Mouse (Mus musculus) cortical plate, adult 2 months (tissue): ENCODE data around the gene Capn5. TPM values are rescaled to one million over a fixed set of nuclear protein-coding genes. Genes with fewer than 3 reads are reported as not detected.

Experiments used
- H3K27ac ChIP-seq: fragments of 200-500 bp; 2 replicates; pipeline ENCODE4 v1.5.1; 2012; ENCODE audit warnings: low read length, control low read depth, inconsistent platforms; ENCODE audit not compliant: insufficient read depth
- H3K4me1 ChIP-seq: fragments of 200-500 bp; 2 replicates; pipeline ENCODE4 v1.6.1; 2011; ENCODE audit warnings: low read length; ENCODE audit not compliant: control insufficient read depth, insufficient read depth
- H3K4me3 ChIP-seq: fragments of 200-500 bp; 2 replicates; pipeline ENCODE4 v1.5.1; 2011; ENCODE audit warnings: mild to moderate bottlenecking, low read length, control low read depth; ENCODE audit not compliant: insufficient read depth
- CTCF ChIP-seq: fragments of 200-500 bp; IDR thresholded peaks from 2 replicates; pipeline ENCODE4 v1.5.1; 2011; ENCODE audit warnings: mild to moderate bottlenecking, control low read depth, low read length; ENCODE audit not compliant: insufficient read depth; ENCODE audit errors: extremely low read depth
- POLR2A ChIP-seq: fragments of 200-500 bp; IDR thresholded peaks from 2 replicates; pipeline ENCODE4 v1.6.1; 2011; ENCODE audit warnings: mild to moderate bottlenecking, low read length, control low read depth; ENCODE audit not compliant: insufficient read depth; ENCODE audit errors: extremely low read depth
- polyA plus RNA-seq: library from polyadenylated mRNA; depleted of rRNA; stranded (reverse); fragments of >200 nt; gene quantifications from 2 replicates; pipeline ENCODE4 v1.2.3, GENCODE M21; 2012

The Capn5 gene
- polyA plus RNA-seq, 1 experiment = 36.1 TPM

- Histone ChIP-seq H3K4me3 (no peak overlapping the region), H3K27ac (no peak overlapping the region), H3K4me1 (peaks cover 2% of the 10 kb centered on the region)
- no peak for TF ChIP-seq POLR2A
- no peak for TF ChIP-seq CTCF
These were observed 13.6 kb downstream of the Capn5 start for GRCm38 (mm10) chr7:98164382-98164998.

- peaks cover 2% of the 10 kb centered on the region for H3K4me1 ChIP-seq
- H3K4me3 ChIP-seq = no peak overlapping the region
- no peak overlapping the region for H3K27ac ChIP-seq
- TF ChIP-seq POLR2A (no peak), CTCF (no peak)
These were observed 14.4 kb downstream of the Capn5 start for GRCm38 (mm10) chr7:98163700-98164099.

GRCm38 (mm10) chr7:98162239-98162638 lies 15.8 kb downstream of the Capn5 start:
- no peak overlapping the region for H3K27ac ChIP-seq
- peaks cover 2% of the 10 kb centered on the region for H3K4me1 ChIP-seq
- no peak overlapping the region for H3K4me3 ChIP-seq
- no peak for TF ChIP-seq POLR2A
- TF ChIP-seq CTCF = no peak

GRCm38 (mm10) chr7:98160041-98160740 lies 17.9 kb downstream of the Capn5 start:
- no peak overlapping the region for H3K4me3 ChIP-seq
- H3K27ac ChIP-seq = no peak overlapping the region
- no peaks in the 10 kb centered on the region; the same call in 1 of the 2 replicates for H3K4me1 ChIP-seq
- TF ChIP-seq POLR2A = no peak
- no peak for TF ChIP-seq CTCF

GRCm38 (mm10) chr7:98158481-98158880 lies 19.6 kb downstream of the Capn5 start:
- H3K4me1 ChIP-seq = no peaks in the 10 kb centered on the region
- H3K27ac ChIP-seq = no peak overlapping the region
- H3K4me3 ChIP-seq = no peak overlapping the region
- no peak for TF ChIP-seq CTCF
- no peak for TF ChIP-seq POLR2A

- TF ChIP-seq POLR2A (no peak), CTCF (no peak)
- no peak overlapping the region for H3K4me3 ChIP-seq
- no peak overlapping the region for H3K27ac ChIP-seq
- no peaks in the 10 kb centered on the region for H3K4me1 ChIP-seq
These were observed 20.3 kb downstream of the Capn5 start for GRCm38 (mm10) chr7:98157636-98158332.

- Histone ChIP-seq H3K27ac (no peak overlapping the region), H3K4me1 (no peaks in the 10 kb centered on the region), H3K4me3 (no peak overlapping the region)
- TF ChIP-seq POLR2A = no peak
- TF ChIP-seq CTCF = no peak
These were observed 21.8 kb downstream of the Capn5 start for GRCm38 (mm10) chr7:98156280-98156665.

GRCm38 (mm10) chr7:98155546-98156279 lies 22.4 kb downstream of the Capn5 start:
- no peak for TF ChIP-seq POLR2A
- TF ChIP-seq CTCF = peak; percentile 94
- Histone ChIP-seq H3K27ac (no peak overlapping the region), H3K4me1 (no peaks in the 10 kb centered on the region), H3K4me3 (no peak overlapping the region)

GRCm38 (mm10) chr7:98153892-98154291 lies 24.2 kb downstream of the Capn5 start:
- TF ChIP-seq CTCF (no peak), POLR2A (no peak)
- no peaks in the 10 kb centered on the region for H3K4me1 ChIP-seq
- no peak overlapping the region for H3K4me3 ChIP-seq
- no peak overlapping the region for H3K27ac ChIP-seq
